Mouse (Mus musculus): Measurements from ENCODE around the gene Desi1. TPM values are rescaled to one million over a fixed set of nuclear protein-coding genes. Genes with fewer than 3 reads are reported as not detected.
A peak's percentile ranks its signal among the peaks of the same experiment; 100 is the strongest.

Gene Desi1
- polyA plus RNA-seq, 1 experiment, result 49.4 TPM

- H3K4me1 ChIP-seq (ENCODE audit: control insufficient read depth, insufficient read depth, low read length), result no peaks in the 10 kb centered on the region; the same call in 1 of the 2 replicates
- H3K27ac ChIP-seq (ENCODE audit: insufficient read depth, low read length), result no peak overlapping the region
- H3K4me3 ChIP-seq (ENCODE audit: insufficient read depth, low read length), result no peak overlapping the region
- TF ChIP-seq POLR2A (IDR thresholded peaks at IDR 0.05; ENCODE audit: low read depth, low read length) (no peak), CTCF (IDR thresholded peaks at IDR 0.05; ENCODE audit: borderline replicate concordance, insufficient read depth, low read length) (no peak)
Measured at GRCm38 (mm10) chr15:81957598-81957997, 76.1 kb downstream of the Desi1 start.

- no peak for TF ChIP-seq POLR2A (IDR thresholded peaks at IDR 0.05; ENCODE audit: low read depth, low read length)
- peak; percentile 41; the same call in 1 of the 2 replicates for TF ChIP-seq CTCF (IDR thresholded peaks at IDR 0.05; ENCODE audit: borderline replicate concordance, insufficient read depth, low read length)
- H3K4me1 ChIP-seq (ENCODE audit: control insufficient read depth, insufficient read depth, low read length), result no peaks in the 10 kb centered on the region; the same call in 1 of the 2 replicates
Measured at GRCm38 (mm10) chr15:81956457-81956856, 77.2 kb downstream of the Desi1 start.

GRCm38 (mm10) chr15:81955414-81955813 is 78.2 kb downstream of the Desi1 start:
- no peaks in the 10 kb centered on the region; the same call in 1 of the 2 replicates for H3K4me1 ChIP-seq (ENCODE audit: control insufficient read depth, insufficient read depth, low read length)
- no peak overlapping the region for H3K27ac ChIP-seq (ENCODE audit: insufficient read depth, low read length)
- TF ChIP-seq CTCF (IDR thresholded peaks at IDR 0.05; ENCODE audit: borderline replicate concordance, insufficient read depth, low read length), result no peak
- TF ChIP-seq POLR2A (IDR thresholded peaks at IDR 0.05; ENCODE audit: low read depth, low read length), result no peak
- H3K4me3 ChIP-seq (ENCODE audit: insufficient read depth, low read length), result no peak overlapping the region

More at GRCm38 (mm10) chr15:81956457-81956856, 77.2 kb downstream of the Desi1 start:
- Histone ChIP-seq H3K27ac (ENCODE audit: insufficient read depth, low read length) (no peak overlapping the region), H3K4me3 (ENCODE audit: insufficient read depth, low read length) (no peak overlapping the region)

GRCm38 (mm10) chr15:81954716-81955115 is 78.9 kb downstream of the Desi1 start:
- TF ChIP-seq CTCF (IDR thresholded peaks at IDR 0.05; ENCODE audit: borderline replicate concordance, insufficient read depth, low read length) (no peak), POLR2A (IDR thresholded peaks at IDR 0.05; ENCODE audit: low read depth, low read length) (no peak)
- Histone ChIP-seq H3K4me1 (ENCODE audit: control insufficient read depth, insufficient read depth, low read length) (no peaks in the 10 kb centered on the region; the same call in 1 of the 2 replicates), H3K27ac (ENCODE audit: insufficient read depth, low read length) (no peak overlapping the region), H3K4me3 (ENCODE audit: insufficient read depth, low read length) (no peak overlapping the region)

- Histone ChIP-seq H3K4me1 (ENCODE audit: control insufficient read depth, insufficient read depth, low read length) (no peaks in the 10 kb centered on the region; the same call in 1 of the 2 replicates), H3K4me3 (ENCODE audit: insufficient read depth, low read length) (no peak overlapping the region), H3K27ac (ENCODE audit: insufficient read depth, low read length) (no peak overlapping the region)
- TF ChIP-seq CTCF (IDR thresholded peaks at IDR 0.05; ENCODE audit: borderline replicate concordance, insufficient read depth, low read length) (no peak), POLR2A (IDR thresholded peaks at IDR 0.05; ENCODE audit: low read depth, low read length) (no peak)
Measured at GRCm38 (mm10) chr15:81954151-81954583, 79.5 kb downstream of the Desi1 start.

- Histone ChIP-seq H3K4me3 (ENCODE audit: insufficient read depth, low read length) (no peak overlapping the region), H3K4me1 (ENCODE audit: control insufficient read depth, insufficient read depth, low read length) (no peaks in the 10 kb centered on the region), H3K27ac (ENCODE audit: insufficient read depth, low read length) (no peak overlapping the region)
- TF ChIP-seq POLR2A (IDR thresholded peaks at IDR 0.05; ENCODE audit: low read depth, low read length) (no peak), CTCF (IDR thresholded peaks at IDR 0.05; ENCODE audit: borderline replicate concordance, insufficient read depth, low read length) (no peak)
Measured at GRCm38 (mm10) chr15:81952310-81952709, 81.4 kb downstream of the Desi1 start.

GRCm38 (mm10) chr15:81951159-81951558 is 82.5 kb downstream of the Desi1 start:
- no peak overlapping the region for H3K27ac ChIP-seq (ENCODE audit: insufficient read depth, low read length)
- TF ChIP-seq POLR2A (IDR thresholded peaks at IDR 0.05; ENCODE audit: low read depth, low read length) (no peak), CTCF (IDR thresholded peaks at IDR 0.05; ENCODE audit: borderline replicate concordance, insufficient read depth, low read length) (no peak)
- no peak overlapping the region for H3K4me3 ChIP-seq (ENCODE audit: insufficient read depth, low read length)
- H3K4me1 ChIP-seq (ENCODE audit: control insufficient read depth, insufficient read depth, low read length), result no peaks in the 10 kb centered on the region

- no peak overlapping the region for H3K4me3 ChIP-seq (ENCODE audit: insufficient read depth, low read length)
- H3K27ac ChIP-seq (ENCODE audit: insufficient read depth, low read length), result no peak overlapping the region
- TF ChIP-seq CTCF (IDR thresholded peaks at IDR 0.05; ENCODE audit: borderline replicate concordance, insufficient read depth, low read length), result no peak
- H3K4me1 ChIP-seq (ENCODE audit: control insufficient read depth, insufficient read depth, low read length), result no peaks in the 10 kb centered on the region
Measured at GRCm38 (mm10) chr15:81950716-81951115, 82.9 kb downstream of the Desi1 start.

GRCm38 (mm10) chr15:81949476-81950131 is 84.1 kb downstream of the Desi1 start:
- no peaks in the 10 kb centered on the region for H3K4me1 ChIP-seq (ENCODE audit: control insufficient read depth, insufficient read depth, low read length)
- TF ChIP-seq CTCF (IDR thresholded peaks at IDR 0.05; ENCODE audit: borderline replicate concordance, insufficient read depth, low read length) (no peak), POLR2A (IDR thresholded peaks at IDR 0.05; ENCODE audit: low read depth, low read length) (no peak)
- H3K27ac ChIP-seq (ENCODE audit: insufficient read depth, low read length), result no peak overlapping the region
- H3K4me3 ChIP-seq (ENCODE audit: insufficient read depth, low read length), result no peak overlapping the region

GRCm38 (mm10) chr15:81949076-81949475 is 84.6 kb downstream of the Desi1 start:
- Histone ChIP-seq H3K4me3 (ENCODE audit: insufficient read depth, low read length) (no peak overlapping the region), H3K4me1 (ENCODE audit: control insufficient read depth, insufficient read depth, low read length) (no peaks in the 10 kb centered on the region), H3K27ac (ENCODE audit: insufficient read depth, low read length) (no peak overlapping the region)
- no peak for TF ChIP-seq CTCF (IDR thresholded peaks at IDR 0.05; ENCODE audit: borderline replicate concordance, insufficient read depth, low read length)
- TF ChIP-seq POLR2A (IDR thresholded peaks at IDR 0.05; ENCODE audit: low read depth, low read length), result no peak
